Mouse (Mus musculus) bone marrow, adult 2 months (tissue): Measurements from ENCODE around the gene Gtpbp1.

ENCODE experiments used
- CTCF ChIP-seq: fragments of 200-500 bp; IDR thresholded peaks from 2 replicates; pipeline ENCODE4 v1.5.1; 2011; ENCODE audit warnings: low read length, control low read depth; ENCODE audit not compliant: control insufficient read depth, insufficient read depth
- POLR2A ChIP-seq: fragments of 200-500 bp; IDR thresholded peaks from 2 replicates; pipeline ENCODE4 v1.6.1; 2011; ENCODE audit warnings: low read depth, mild to moderate bottlenecking, control low read depth, low read length, borderline replicate concordance; ENCODE audit not compliant: control insufficient read depth

- TF ChIP-seq POLR2A (no peak), CTCF (no peak)
Observed at GRCm38 (mm10) chr15:79706603-79707214, 16.1 kb downstream of the Gtpbp1 start.
